Mouse (Mus musculus): Measurements from ENCODE around the gene Ric3. TPM values are rescaled to one million over a fixed set of nuclear protein-coding genes. Genes with fewer than 3 reads are reported as not detected.

Gene Ric3
- polyA plus RNA-seq, 2 experiments = 3.2 to 4.7 TPM

DNA sequence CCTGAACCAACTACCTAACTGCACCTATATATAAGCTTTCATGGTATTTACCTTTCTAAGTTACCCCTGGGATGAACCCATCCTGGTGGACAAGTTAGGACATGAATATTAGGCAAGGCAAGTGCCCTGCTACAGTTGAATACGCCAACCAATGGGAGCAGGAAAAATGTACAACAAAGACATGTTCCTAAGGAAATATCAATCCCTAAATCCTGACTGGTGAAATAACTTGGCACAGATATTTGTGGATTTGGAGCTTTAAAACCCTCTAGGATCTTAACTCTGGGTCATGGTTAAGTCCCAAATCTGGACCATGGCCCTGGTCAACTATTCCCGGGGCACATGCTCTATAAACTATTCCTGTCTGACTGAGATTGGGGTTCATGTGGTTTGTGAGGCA, 37.3 kb downstream of the Ric3 start:
- WGBS = 83% methylated on average over 2 of the region's 2 CpGs
- Histone ChIP-seq H3K27ac (replicated peaks; ENCODE audit: low read depth, low read length) (no peak overlapping the region), H3K4me3 (replicated peaks; ENCODE audit: low read length) (no peak overlapping the region), H3K4me2 (replicated peaks; ENCODE audit: low read depth, low read length, severe bottlenecking) (no peak overlapping the region), H3K36me3 (ENCODE audit: control insufficient read depth, insufficient read depth, low read length) (no peaks in the 10 kb centered on the region), H3K9me3 (ENCODE audit: control insufficient read depth, low read length) (no peaks in the 10 kb centered on the region), H3K27me3 (ENCODE audit: control insufficient read depth, insufficient read depth, low read length) (no peaks in the 10 kb centered on the region), H3K4me1 (ENCODE audit: control insufficient read depth, insufficient read depth, low read length) (no peaks in the 10 kb centered on the region), H3K9ac (ENCODE audit: low read depth, low read length, severe bottlenecking) (no peak overlapping the region)
- TF ChIP-seq POLR2A (IDR thresholded peaks at IDR 0.05; ENCODE audit: borderline replicate concordance, extremely low read depth, insufficient read depth, insufficient read length) = no peak
- DNase-seq (ENCODE audit: low spot score) (no peak), ATAC-seq (ENCODE audit: low FRiP score, low read depth) (no peak)

- no peak overlapping the region for H3K4me3 ChIP-seq (replicated peaks; ENCODE audit: low read length)
- DNase-seq (ENCODE audit: low spot score) = no peak
- no peaks in the 10 kb centered on the region for H3K9me3 ChIP-seq (ENCODE audit: control insufficient read depth, low read length)
- no peak for TF ChIP-seq POLR2A (IDR thresholded peaks at IDR 0.05; ENCODE audit: borderline replicate concordance, extremely low read depth, insufficient read depth, insufficient read length)
- no peaks in the 10 kb centered on the region for H3K4me1 ChIP-seq (ENCODE audit: control insufficient read depth, insufficient read depth, low read length)
- ATAC-seq (ENCODE audit: low FRiP score, low read depth) = no peak
- no peak overlapping the region for H3K9ac ChIP-seq (ENCODE audit: low read depth, low read length, severe bottlenecking)
- no peaks in the 10 kb centered on the region for H3K27me3 ChIP-seq (ENCODE audit: control insufficient read depth, insufficient read depth, low read length)
- H3K27ac ChIP-seq (replicated peaks; ENCODE audit: low read depth, low read length) = no peak overlapping the region
- WGBS = 87% methylated on average over 5 of the region's 5 CpGs
- no peak overlapping the region for H3K4me2 ChIP-seq (replicated peaks; ENCODE audit: low read depth, low read length, severe bottlenecking)
- H3K36me3 ChIP-seq (ENCODE audit: control insufficient read depth, insufficient read depth, low read length) = no peaks in the 10 kb centered on the region
These were observed 43.7 kb downstream of the Ric3 start for GRCm38 (mm10) chr7:109039445-109039844.

GRCm38 (mm10) chr7:109038987-109039386, 44.1 kb downstream of the Ric3 start:
- H3K4me3 ChIP-seq (replicated peaks; ENCODE audit: low read length) = no peak overlapping the region
- DNase-seq (ENCODE audit: low spot score) = no peak
- H3K27ac ChIP-seq (replicated peaks; ENCODE audit: low read depth, low read length) = no peak overlapping the region
- WGBS = 63% methylated on average over 1 of the region's 1 CpGs
- no peaks in the 10 kb centered on the region for H3K27me3 ChIP-seq (ENCODE audit: control insufficient read depth, insufficient read depth, low read length)
- no peaks in the 10 kb centered on the region for H3K4me1 ChIP-seq (ENCODE audit: control insufficient read depth, insufficient read depth, low read length)
- H3K9me3 ChIP-seq (ENCODE audit: control insufficient read depth, low read length) = no peaks in the 10 kb centered on the region
- no peak overlapping the region for H3K4me2 ChIP-seq (replicated peaks; ENCODE audit: low read depth, low read length, severe bottlenecking)
- ATAC-seq (ENCODE audit: low FRiP score, low read depth) = no peak
- no peak for TF ChIP-seq POLR2A (IDR thresholded peaks at IDR 0.05; ENCODE audit: borderline replicate concordance, extremely low read depth, insufficient read depth, insufficient read length)
- H3K9ac ChIP-seq (ENCODE audit: low read depth, low read length, severe bottlenecking) = no peak overlapping the region
- H3K36me3 ChIP-seq (ENCODE audit: control insufficient read depth, insufficient read depth, low read length) = no peaks in the 10 kb centered on the region

DNA sequence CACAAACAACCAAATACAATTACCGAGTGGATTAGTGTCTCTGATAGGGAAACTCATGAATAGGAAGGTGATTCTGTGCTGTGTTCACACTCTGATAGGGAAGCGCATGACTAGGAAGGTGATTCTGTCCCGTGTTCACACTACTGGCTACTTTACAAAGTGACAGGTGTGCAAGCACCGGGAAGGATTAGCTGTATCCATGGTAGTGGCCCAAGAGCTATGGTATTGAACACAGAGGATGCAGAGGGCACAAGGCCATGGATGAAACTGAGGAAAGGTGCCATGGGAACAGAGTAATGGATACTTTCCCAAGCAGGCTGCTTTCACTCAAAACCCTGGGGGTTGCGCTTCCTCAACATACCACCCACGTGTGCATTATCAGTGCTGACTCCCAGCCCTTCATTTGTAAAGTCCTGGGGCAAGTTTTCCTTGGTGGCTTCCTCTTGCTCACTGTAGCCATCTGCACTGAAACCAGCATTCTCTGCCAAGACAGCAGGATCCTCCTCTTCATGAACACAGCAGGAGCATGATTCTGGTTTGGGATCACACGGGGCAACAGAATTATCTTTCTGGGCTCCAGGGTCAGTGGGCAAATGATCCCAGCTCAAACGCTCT, 44.9 kb downstream of the Ric3 start:
- Histone ChIP-seq H3K4me1 (ENCODE audit: control insufficient read depth, insufficient read depth, low read length) (no peaks in the 10 kb centered on the region), H3K9ac (ENCODE audit: low read depth, low read length, severe bottlenecking) (no peak overlapping the region), H3K9me3 (ENCODE audit: control insufficient read depth, low read length) (no peaks in the 10 kb centered on the region), H3K4me2 (replicated peaks; ENCODE audit: low read depth, low read length, severe bottlenecking) (no peak overlapping the region), H3K36me3 (ENCODE audit: control insufficient read depth, insufficient read depth, low read length) (no peaks in the 10 kb centered on the region), H3K27me3 (ENCODE audit: control insufficient read depth, insufficient read depth, low read length) (no peaks in the 10 kb centered on the region), H3K27ac (replicated peaks; ENCODE audit: low read depth, low read length) (no peak overlapping the region), H3K4me3 (replicated peaks; ENCODE audit: low read length) (no peak overlapping the region)
- 80% methylated on average over 8 of the region's 8 CpGs for WGBS
- ATAC-seq (ENCODE audit: low FRiP score, low read depth) = no peak
- TF ChIP-seq POLR2A (IDR thresholded peaks at IDR 0.05; ENCODE audit: borderline replicate concordance, extremely low read depth, insufficient read depth, insufficient read length) = no peak
- DNase-seq (ENCODE audit: low spot score) = no peak

- Histone ChIP-seq H3K4me2 (replicated peaks; ENCODE audit: low read depth, low read length, severe bottlenecking) (no peak overlapping the region), H3K27ac (replicated peaks; ENCODE audit: low read depth, low read length) (no peak overlapping the region), H3K4me1 (ENCODE audit: control insufficient read depth, insufficient read depth, low read length) (no peaks in the 10 kb centered on the region), H3K27me3 (ENCODE audit: control insufficient read depth, insufficient read depth, low read length) (no peaks in the 10 kb centered on the region), H3K36me3 (ENCODE audit: control insufficient read depth, insufficient read depth, low read length) (no peaks in the 10 kb centered on the region), H3K4me3 (replicated peaks; ENCODE audit: low read length) (no peak overlapping the region), H3K9me3 (ENCODE audit: control insufficient read depth, low read length) (no peaks in the 10 kb centered on the region), H3K9ac (ENCODE audit: low read depth, low read length, severe bottlenecking) (no peak overlapping the region)
- no peak for DNase-seq (ENCODE audit: low spot score)
- ATAC-seq (ENCODE audit: low FRiP score, low read depth) = no peak
- TF ChIP-seq POLR2A (IDR thresholded peaks at IDR 0.05; ENCODE audit: borderline replicate concordance, extremely low read depth, insufficient read depth, insufficient read length) = no peak
- 80% methylated on average over 2 of the region's 2 CpGs for WGBS
These were observed 51.1 kb downstream of the Ric3 start for GRCm38 (mm10) chr7:109032054-109032453.

- Histone ChIP-seq H3K4me2 (replicated peaks; ENCODE audit: low read depth, low read length, severe bottlenecking) (no peak overlapping the region), H3K9ac (ENCODE audit: low read depth, low read length, severe bottlenecking) (no peak overlapping the region), H3K4me3 (replicated peaks; ENCODE audit: low read length) (no peak overlapping the region), H3K27ac (replicated peaks; ENCODE audit: low read depth, low read length) (no peak overlapping the region), H3K9me3 (ENCODE audit: control insufficient read depth, low read length) (no peaks in the 10 kb centered on the region), H3K4me1 (ENCODE audit: control insufficient read depth, insufficient read depth, low read length) (no peaks in the 10 kb centered on the region), H3K36me3 (ENCODE audit: control insufficient read depth, insufficient read depth, low read length) (no peaks in the 10 kb centered on the region), H3K27me3 (ENCODE audit: control insufficient read depth, insufficient read depth, low read length) (no peaks in the 10 kb centered on the region)
- WGBS = 86% methylated on average over 3 of the region's 3 CpGs
- DNase-seq (ENCODE audit: low spot score) (no peak), ATAC-seq (ENCODE audit: low FRiP score, low read depth) (no peak)
- TF ChIP-seq POLR2A (IDR thresholded peaks at IDR 0.05; ENCODE audit: borderline replicate concordance, extremely low read depth, insufficient read depth, insufficient read length) = no peak
These were observed 51.8 kb downstream of the Ric3 start for GRCm38 (mm10) chr7:109031331-109031730.

Measured in limb, embryonic 14.5 days (tissue).